Mouse (Mus musculus): ENCODE measurements at regions not wholly inside any gene's neighbourhood (a gene's known extent, or its start where the extent isn't known, plus 50 kb on each side); places are given as distances from the start of the nearest gene placed in this dataset.

- 4% methylated on average over 15 of the region's 15 CpGs for WGBS
- H3K4me3 ChIP-seq (replicated peaks; ENCODE audit: control insufficient read depth, low read depth, low read length) = no peak overlapping the region
Observed at GRCm38 (mm10) chr6:51362475-51363226, 69.8 kb upstream of the Nfe2l3 start.

GRCm38 (mm10) chr6:51364776-51365175, 67.7 kb upstream of the Nfe2l3 start:
- TF ChIP-seq CTCF (IDR thresholded peaks at IDR 0.05; ENCODE audit: control insufficient read depth, insufficient read depth, low read length) (no peak), POLR2A (IDR thresholded peaks at IDR 0.05; ENCODE audit: borderline replicate concordance, control insufficient read depth, low read depth, low read length) (no peak)
- 90% methylated on average over 6 of the region's 6 CpGs for WGBS
- no peak overlapping the region for H3K27ac ChIP-seq (ENCODE audit: control insufficient read depth, insufficient read depth, low read depth, low read length, poor library complexity)
- H3K4me3 ChIP-seq (replicated peaks; ENCODE audit: control insufficient read depth, low read depth, low read length) = no peak overlapping the region
- H3K4me1 ChIP-seq (ENCODE audit: control insufficient read depth, insufficient read depth, low read length) = no peaks in the 10 kb centered on the region

More at GRCm38 (mm10) chr6:51362475-51363226, 69.8 kb upstream of the Nfe2l3 start:
- H3K4me1 ChIP-seq (ENCODE audit: control insufficient read depth, insufficient read depth, low read length) = no peaks in the 10 kb centered on the region
- no peak for TF ChIP-seq POLR2A (IDR thresholded peaks at IDR 0.05; ENCODE audit: borderline replicate concordance, control insufficient read depth, low read depth, low read length)
- peak; percentile 73 for TF ChIP-seq CTCF (IDR thresholded peaks at IDR 0.05; ENCODE audit: control insufficient read depth, insufficient read depth, low read length)
- H3K27ac ChIP-seq (ENCODE audit: control insufficient read depth, insufficient read depth, low read depth, low read length, poor library complexity) = no peak overlapping the region

- Histone ChIP-seq H3K4me1 (ENCODE audit: control insufficient read depth, insufficient read depth, low read length) (no peaks in the 10 kb centered on the region), H3K4me3 (replicated peaks; ENCODE audit: control insufficient read depth, low read depth, low read length) (no peak overlapping the region), H3K27ac (ENCODE audit: control insufficient read depth, insufficient read depth, low read depth, low read length, poor library complexity) (no peak overlapping the region)
- TF ChIP-seq CTCF (IDR thresholded peaks at IDR 0.05; ENCODE audit: control insufficient read depth, insufficient read depth, low read length) (no peak), POLR2A (IDR thresholded peaks at IDR 0.05; ENCODE audit: borderline replicate concordance, control insufficient read depth, low read depth, low read length) (no peak)
- 81% methylated on average over 6 of the region's 6 CpGs for WGBS
Observed at GRCm38 (mm10) chr6:51369771-51370170, 62.7 kb upstream of the Nfe2l3 start.

- Histone ChIP-seq H3K27ac (ENCODE audit: control insufficient read depth, insufficient read depth, low read depth, low read length, poor library complexity) (no peak overlapping the region), H3K4me1 (ENCODE audit: control insufficient read depth, insufficient read depth, low read length) (no peaks in the 10 kb centered on the region), H3K4me3 (replicated peaks; ENCODE audit: control insufficient read depth, low read depth, low read length) (no peak overlapping the region)
- no peak for TF ChIP-seq POLR2A (IDR thresholded peaks at IDR 0.05; ENCODE audit: borderline replicate concordance, control insufficient read depth, low read depth, low read length)
- TF ChIP-seq CTCF (IDR thresholded peaks at IDR 0.05; ENCODE audit: control insufficient read depth, insufficient read depth, low read length) = no peak
- WGBS = 82% methylated on average over 7 of the region's 7 CpGs
Observed at GRCm38 (mm10) chr6:51372357-51372756, 60.1 kb upstream of the Nfe2l3 start.

- Histone ChIP-seq H3K4me1 (ENCODE audit: control insufficient read depth, insufficient read depth, low read length) (no peaks in the 10 kb centered on the region), H3K27ac (ENCODE audit: control insufficient read depth, insufficient read depth, low read depth, low read length, poor library complexity) (no peak overlapping the region), H3K4me3 (replicated peaks; ENCODE audit: control insufficient read depth, low read depth, low read length) (no peak overlapping the region)
- no peak for TF ChIP-seq POLR2A (IDR thresholded peaks at IDR 0.05; ENCODE audit: borderline replicate concordance, control insufficient read depth, low read depth, low read length)
- WGBS = 79% methylated on average over 3 of the region's 3 CpGs
Observed at GRCm38 (mm10) chr6:51378436-51378835, 54.0 kb upstream of the Nfe2l3 start.

GRCm38 (mm10) chr6:51379074-51379473, 53.4 kb upstream of the Nfe2l3 start:
- TF ChIP-seq CTCF (IDR thresholded peaks at IDR 0.05; ENCODE audit: control insufficient read depth, insufficient read depth, low read length) = no peak
- no peak for TF ChIP-seq POLR2A (IDR thresholded peaks at IDR 0.05; ENCODE audit: borderline replicate concordance, control insufficient read depth, low read depth, low read length)

GRCm38 (mm10) chr6:51379560-51380274, 52.8 kb upstream of the Nfe2l3 start:
- peak overlapping the region; percentile 36 for H3K4me3 ChIP-seq (replicated peaks; ENCODE audit: control insufficient read depth, low read depth, low read length)
- no peaks in the 10 kb centered on the region for H3K4me1 ChIP-seq (ENCODE audit: control insufficient read depth, insufficient read depth, low read length)
- TF ChIP-seq POLR2A (IDR thresholded peaks at IDR 0.05; ENCODE audit: borderline replicate concordance, control insufficient read depth, low read depth, low read length) = peak; percentile 26; the same call in 1 of the 2 replicates
- TF ChIP-seq CTCF (IDR thresholded peaks at IDR 0.05; ENCODE audit: control insufficient read depth, insufficient read depth, low read length) = no peak
- no peak overlapping the region for H3K27ac ChIP-seq (ENCODE audit: control insufficient read depth, insufficient read depth, low read depth, low read length, poor library complexity)
- 3% methylated on average over 36 of the region's 36 CpGs for WGBS

More at GRCm38 (mm10) chr6:51379074-51379473, 53.4 kb upstream of the Nfe2l3 start:
- H3K4me3 ChIP-seq (replicated peaks; ENCODE audit: control insufficient read depth, low read depth, low read length) = no peak overlapping the region
- 46% methylated on average over 5 of the region's 5 CpGs for WGBS
- no peak overlapping the region for H3K27ac ChIP-seq (ENCODE audit: control insufficient read depth, insufficient read depth, low read depth, low read length, poor library complexity)
- no peaks in the 10 kb centered on the region for H3K4me1 ChIP-seq (ENCODE audit: control insufficient read depth, insufficient read depth, low read length)

GRCm38 (mm10) chr6:51380275-51380575, 52.2 kb upstream of the Nfe2l3 start:
- H3K27ac ChIP-seq (ENCODE audit: control insufficient read depth, insufficient read depth, low read depth, low read length, poor library complexity) = no peak overlapping the region
- no peak for TF ChIP-seq POLR2A (IDR thresholded peaks at IDR 0.05; ENCODE audit: borderline replicate concordance, control insufficient read depth, low read depth, low read length)
- no peak for TF ChIP-seq CTCF (IDR thresholded peaks at IDR 0.05; ENCODE audit: control insufficient read depth, insufficient read depth, low read length)
- no peaks in the 10 kb centered on the region for H3K4me1 ChIP-seq (ENCODE audit: control insufficient read depth, insufficient read depth, low read length)
- H3K4me3 ChIP-seq (replicated peaks; ENCODE audit: control insufficient read depth, low read depth, low read length) = no peak overlapping the region
- WGBS = 76% methylated on average over 4 of the region's 4 CpGs

All from bone marrow, adult 2 months (tissue).